Mouse (Mus musculus) heart, adult 2 months (tissue): Measurements from ENCODE around the gene Gm4871. TPM values are rescaled to one million over a fixed set of nuclear protein-coding genes. Genes with fewer than 3 reads are reported as not detected.
"Not testable (repeated sequence)": the region's sequence is repeated elsewhere in the genome, so short reads cannot be mapped to it uniquely, and the experiment has no call there.

ENCODE experiments used
- DNase-seq, 2 experiments: peaks; one replicate each; pipeline ENCODE4 v3.0.0; 2021
- H3K27ac ChIP-seq: fragments of 200-600 bp; 2 replicates; pipeline ENCODE4 v1.8.1; 2022
- H3K27me3 ChIP-seq: fragments of 200-500 bp; 2 replicates; pipeline ENCODE4 v1.6.1; 2012; ENCODE audit warnings: mild to moderate bottlenecking, low read length, inconsistent platforms, mixed read lengths; ENCODE audit not compliant: control insufficient read depth, insufficient read depth
- H3K36me3 ChIP-seq: fragments of 200-500 bp; 2 replicates; pipeline ENCODE4 v1.6.1; 2012; ENCODE audit warnings: low read length, inconsistent platforms; ENCODE audit not compliant: control insufficient read depth, insufficient read depth
- H3K4me1 ChIP-seq: fragments of 200-500 bp; 2 replicates; pipeline ENCODE4 v1.6.1; 2011; ENCODE audit warnings: low read length; ENCODE audit not compliant: control insufficient read depth, insufficient read depth
- H3K4me3 ChIP-seq: fragments of 200-600 bp; 2 replicates; pipeline ENCODE4 v1.8.1; 2022
- H3K79me2 ChIP-seq: fragments of 200-500 bp; replicated peaks from 2 replicates; pipeline ENCODE4 v1.6.1; 2012; ENCODE audit warnings: mild to moderate bottlenecking, inconsistent platforms, low read length, moderate library complexity, mixed read lengths; ENCODE audit not compliant: control insufficient read depth, insufficient read depth
- H3K9ac ChIP-seq: fragments of 200-500 bp; 2 replicates; pipeline ENCODE4 v1.6.1; 2012; ENCODE audit warnings: low read depth, mild to moderate bottlenecking, control low read depth, inconsistent platforms, low read length, mixed read lengths
- CTCF ChIP-seq: fragments of 200-600 bp; IDR thresholded peaks from 2 replicates; pipeline ENCODE4 v1.8.1; 2022; ENCODE audit warnings: antibody characterized with exemption, mild to moderate bottlenecking, moderate library complexity
- EP300 ChIP-seq: fragments of 200-500 bp; IDR thresholded peaks from 2 replicates; pipeline ENCODE4 v1.6.1; 2011; ENCODE audit warnings: low read depth, low read length, control low read depth; ENCODE audit not compliant: insufficient read depth
- POLR2A ChIP-seq: fragments of 200-500 bp; IDR thresholded peaks from 2 replicates; pipeline ENCODE4 v1.6.1; 2011; ENCODE audit warnings: mild to moderate bottlenecking, low read depth, low read length, control low read depth; ENCODE audit not compliant: insufficient read depth
- WGBS: fragments of 180-500 bp; shearing (Covaris S2); methylation state at CpG from one replicate; pipeline ENCODE4 v1.1.7; 2018; 5-methylcytosine and 5-hydroxymethylcytosine counted together
- intact Hi-C: fragments of 180-260 bp; cut with DNase I; formaldehyde crosslinking; loops from one replicate; pipeline ENCODE4 v1.15.1; 2025
- polyA plus RNA-seq: library from polyadenylated mRNA; depleted of rRNA; stranded (reverse); fragments of >200 nt; gene quantifications from 2 replicates; pipeline ENCODE4 v1.2.3, GENCODE M21; 2012
- total RNA-seq, 2 experiments: library from RNA; stranded (reverse); gene quantifications; 2 replicates each; pipeline ENCODE4 v1.2.3; 2021

Gm4871 gene
- total and polyA plus RNA-seq, 3 experiments, result not detected

- no peak for TF ChIP-seq POLR2A
- TF ChIP-seq CTCF, result peak; percentile 51
- TF ChIP-seq EP300, result no peak
- no peak for DNase-seq
- Histone ChIP-seq H3K4me3 (no peak overlapping the region), H3K79me2 (no peaks in the 10 kb centered on the region), H3K36me3 (no peaks in the 10 kb centered on the region), H3K9ac (no peak overlapping the region), H3K27me3 (no peaks in the 10 kb centered on the region), H3K27ac (no peak overlapping the region), H3K4me1 (no peaks in the 10 kb centered on the region)
- intact Hi-C loops, result no loop called here
- WGBS, result 52% methylated on average over 4 of the region's 4 CpGs
These were observed 9.1 kb upstream of the Gm4871 start for GRCm38 (mm10) chr5:145041628-145042027.

DNA sequence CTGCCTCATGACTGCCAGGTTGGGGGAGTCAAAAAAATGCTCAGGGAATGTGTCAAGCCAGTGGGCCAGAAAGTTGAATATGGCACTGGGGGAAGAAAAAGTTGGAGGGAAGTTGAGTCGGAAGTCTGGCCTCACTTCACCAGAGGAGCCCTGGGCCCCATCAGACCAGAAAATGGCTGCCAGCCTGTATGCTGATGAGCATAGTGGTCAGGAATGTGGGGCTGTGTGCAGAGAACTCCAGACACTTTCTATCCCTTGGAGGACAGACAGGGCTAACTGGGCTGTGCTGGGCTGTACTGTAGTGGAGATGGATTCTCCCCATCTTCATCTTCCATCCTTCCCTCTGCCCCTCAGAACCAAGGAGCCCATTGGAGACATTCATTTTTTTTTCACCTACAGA is 2.1 kb downstream of the Gm4871 start:
- H3K36me3 ChIP-seq, H3K4me1 ChIP-seq, H3K9ac ChIP-seq, DNase-seq, H3K4me3 ChIP-seq, H3K79me2 ChIP-seq, H3K27ac ChIP-seq, H3K27me3 ChIP-seq, intact Hi-C loops: not testable (repeated sequence)
- 71% methylated on average over 1 of the region's 1 CpGs for WGBS

DNA sequence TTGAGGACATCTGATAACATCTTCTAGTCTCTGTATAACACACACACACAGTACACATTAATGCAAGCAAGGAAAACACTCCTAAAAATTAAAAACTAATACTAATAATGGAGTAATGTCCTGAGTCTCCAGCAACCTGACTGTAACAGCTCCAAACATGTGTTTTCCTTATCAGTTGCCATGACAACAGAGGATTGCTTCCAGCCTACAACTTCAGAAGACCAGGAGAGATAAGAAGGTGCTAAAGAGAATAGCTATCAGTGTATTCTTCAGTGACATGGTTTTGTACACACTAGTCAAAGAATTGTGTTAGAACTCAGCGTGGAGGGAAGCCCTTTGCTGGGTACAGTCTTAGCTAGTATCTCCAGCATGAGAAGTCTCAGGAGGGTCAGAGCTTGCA is 11.8 kb downstream of the Gm4871 start:
- H3K4me3 ChIP-seq, DNase-seq, H3K9ac ChIP-seq, H3K27me3 ChIP-seq, intact Hi-C loops, H3K27ac ChIP-seq, H3K79me2 ChIP-seq, H3K36me3 ChIP-seq, H3K4me1 ChIP-seq: not testable (repeated sequence)
- 32% methylated on average over 1 of the region's 1 CpGs for WGBS

- H3K36me3 ChIP-seq, H3K27ac ChIP-seq, H3K4me1 ChIP-seq, H3K27me3 ChIP-seq, intact Hi-C loops, H3K79me2 ChIP-seq, H3K4me3 ChIP-seq, H3K9ac ChIP-seq: not testable (repeated sequence)
- 8% methylated on average over 1 of the region's 1 CpGs for WGBS
- DNase-seq, result peak in 1 of 2 experiments; percentile 8
These were observed 12.3 kb downstream of the Gm4871 start for GRCm38 (mm10) chr5:145020254-145020653.

DNA sequence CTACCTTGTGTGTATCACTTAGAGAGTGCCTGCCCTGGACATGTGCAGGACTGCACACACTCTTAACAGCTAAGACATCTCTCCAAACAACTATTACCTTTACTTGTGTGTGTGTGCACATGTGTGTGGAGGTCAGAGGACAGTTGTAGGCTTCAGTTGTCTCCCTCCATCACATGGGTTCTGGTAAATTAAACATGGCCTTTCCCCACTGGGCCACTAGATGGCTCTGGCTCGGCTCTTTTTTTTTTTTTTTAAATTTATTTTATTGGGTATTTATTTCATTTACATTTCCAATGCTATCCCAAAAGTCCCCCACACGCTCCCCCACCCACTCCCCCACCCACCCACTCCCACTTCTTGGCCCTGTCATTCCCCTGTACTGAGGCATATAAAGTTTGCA is 15.8 kb downstream of the Gm4871 start:
- intact Hi-C loops, H3K27ac ChIP-seq: not testable (repeated sequence)

GRCm38 (mm10) chr5:145014278-145014677 is 18.3 kb downstream of the Gm4871 start:
- DNase-seq, result no peak
- H3K4me1 ChIP-seq, result no peaks in the 10 kb centered on the region
- H3K4me3 ChIP-seq, result no peak overlapping the region
- 80% methylated on average over 1 of the region's 1 CpGs for WGBS
- no peak overlapping the region for H3K27ac ChIP-seq
- H3K27me3 ChIP-seq, result no peaks in the 10 kb centered on the region
- no peaks in the 10 kb centered on the region for H3K79me2 ChIP-seq
- H3K36me3 ChIP-seq, result no peaks in the 10 kb centered on the region
- intact Hi-C loops, result no loop called here
- H3K9ac ChIP-seq, result no peak overlapping the region
- TF ChIP-seq CTCF (no peak), EP300 (no peak)

More for the DNA sequence above, 15.8 kb downstream of the Gm4871 start:
- DNase-seq, H3K79me2 ChIP-seq, H3K4me3 ChIP-seq, H3K9ac ChIP-seq, H3K4me1 ChIP-seq, H3K36me3 ChIP-seq, H3K27me3 ChIP-seq: not testable (repeated sequence)
- WGBS, result 13% methylated on average over 2 of the region's 2 CpGs
- peak; percentile 37 for TF ChIP-seq CTCF

DNA sequence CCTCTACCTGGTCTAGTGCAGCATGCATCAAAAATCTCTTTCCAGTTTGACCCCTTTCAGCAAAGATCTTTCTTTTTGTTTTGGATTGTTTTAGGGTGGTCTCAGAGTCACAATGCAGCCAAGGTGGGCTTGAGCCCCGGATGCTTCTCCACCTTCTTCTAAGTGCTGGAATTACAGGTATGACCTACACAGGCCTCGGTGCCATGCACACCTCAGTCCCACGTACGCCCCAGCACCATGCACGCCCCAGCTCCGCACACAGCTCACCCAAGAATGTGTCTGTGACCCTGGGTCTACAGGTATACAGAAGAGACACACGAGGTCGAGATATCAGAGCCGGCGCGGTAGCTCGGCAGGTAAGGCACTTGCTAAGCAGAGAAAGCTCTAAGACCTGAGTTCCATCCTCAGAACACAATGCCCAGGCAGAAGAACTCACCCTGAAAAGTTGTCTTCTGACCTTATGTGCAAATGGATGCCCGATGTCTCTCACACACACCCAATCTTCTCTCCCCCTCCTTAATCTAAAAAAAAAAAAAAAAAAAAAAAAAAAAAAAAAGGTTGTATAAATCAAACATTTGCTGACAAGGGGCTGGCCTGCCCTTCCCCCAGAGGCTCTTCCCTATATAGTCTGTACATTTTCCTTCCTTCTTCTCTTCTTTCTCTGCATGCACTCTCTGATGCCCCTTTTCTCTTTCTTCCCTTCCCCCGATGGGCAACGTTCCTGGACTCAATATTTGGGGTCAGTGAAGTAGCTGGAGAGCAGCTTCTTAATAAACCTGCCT is 23.5 kb downstream of the Gm4871 start:
- Histone ChIP-seq H3K36me3 (no peaks in the 10 kb centered on the region), H3K79me2 (no peaks in the 10 kb centered on the region), H3K4me1 (no peaks in the 10 kb centered on the region), H3K4me3 (no peak overlapping the region), H3K27ac (no peak overlapping the region), H3K9ac (no peak overlapping the region), H3K27me3 (no peaks in the 10 kb centered on the region)
- TF ChIP-seq POLR2A (no peak), EP300 (no peak), CTCF (no peak)
- intact Hi-C loops, result no loop called here
- DNase-seq, result no peak
- WGBS, result 89% methylated on average over 15 of the region's 15 CpGs
